Mouse (Mus musculus) MEL (cell line): ENCODE data around the gene Stkld1. TPM values are rescaled to one million over a fixed set of nuclear protein-coding genes. Genes with fewer than 3 reads are reported as not detected.

Experiments
- DNase-seq: peaks from one replicate; pipeline ENCODE4 v3.0.0; 2011; ENCODE audit warnings: low read depth, low spot score
- H3K27ac ChIP-seq: 2 replicates; pipeline ENCODE4 v1.5.1; 2012; ENCODE audit warnings: low read depth, mild to moderate bottlenecking, control low read depth, low read length, moderate library complexity; ENCODE audit not compliant: control insufficient read depth
- H3K27me3 ChIP-seq, 2 experiments: fragments of 150-350 bp in 1 of 2; sonication (generic) in 1 of 2; 2 replicates each; pipeline ENCODE4 v1.6.1; 2012; ENCODE audit warnings: low read length in 2 of 2, mild to moderate bottlenecking in 2 of 2, improper control_type of control experiment in 1 of 2, moderate library complexity in 1 of 2; ENCODE audit not compliant: insufficient read depth in 2 of 2, control insufficient read depth in 1 of 2
- H3K36me3 ChIP-seq, 2 experiments: 2 replicates each; pipeline ENCODE4 v1.6.1; 2012 to 2014; ENCODE audit warnings: low read length in 2 of 2, improper control_type of control experiment in 1 of 2, inconsistent platforms in 1 of 2, mild to moderate bottlenecking in 1 of 2; ENCODE audit not compliant: insufficient read depth in 2 of 2, control insufficient read depth in 1 of 2
- H3K4me1 ChIP-seq, 2 experiments: fragments of 150-350 bp in 1 of 2; sonication (generic) in 1 of 2; 2 replicates each; pipeline ENCODE4 v1.6.1; 2012; ENCODE audit warnings: low read length in 2 of 2, improper control_type of control experiment in 1 of 2, mild to moderate bottlenecking in 1 of 2; ENCODE audit not compliant: insufficient read depth in 2 of 2, control insufficient read depth in 1 of 2
- H3K4me3 ChIP-seq, 2 experiments: fragments of 150-350 bp in 1 of 2; sonication (generic) in 1 of 2; 2 replicates each; pipeline ENCODE4 v1.5.1; 2012; ENCODE audit warnings: low read depth in 2 of 2, low read length in 2 of 2, mild to moderate bottlenecking in 2 of 2, moderate library complexity in 2 of 2, control low read depth in 1 of 2, improper control_type of control experiment in 1 of 2; ENCODE audit not compliant: control insufficient read depth in 1 of 2, insufficient read depth in 1 of 2
- H3K79me2 ChIP-seq: 2 replicates; pipeline ENCODE4 v1.6.1; 2012; ENCODE audit warnings: mild to moderate bottlenecking, low read length, moderate library complexity; ENCODE audit not compliant: control insufficient read depth, poor library complexity, insufficient read depth
- H3K9ac ChIP-seq: 2 replicates; pipeline ENCODE4 v1.6.1; 2012; ENCODE audit warnings: low read depth, mild to moderate bottlenecking, control low read depth, low read length, moderate library complexity; ENCODE audit not compliant: control insufficient read depth, poor library complexity, severe bottlenecking
- H3K9me3 ChIP-seq: fragments of 150-350 bp; sonication (generic); replicated peaks from 2 replicates; pipeline ENCODE4 v1.6.1; 2012; ENCODE audit warnings: mild to moderate bottlenecking, low read length, improper control_type of control experiment, moderate library complexity; ENCODE audit not compliant: insufficient read depth
- CHD1 ChIP-seq: IDR thresholded peaks from 2 replicates; pipeline ENCODE4 v1.6.1; 2012; ENCODE audit warnings: low read depth, mild to moderate bottlenecking, inconsistent platforms, low read length, improper control_type of control experiment
- CHD2 ChIP-seq: IDR thresholded peaks from 2 replicates; pipeline ENCODE4 v1.6.1; 2011; ENCODE audit warnings: low read length, improper control_type of control experiment
- CTCF ChIP-seq, 3 experiments: IDR thresholded peaks in 2 of 3; conservative IDR thresholded peaks in 1 of 3; 2 replicates each; pipeline ENCODE4 v1.5.1; 2011 to 2012; ENCODE audit warnings: low read length in 3 of 3, low read depth in 2 of 3, mild to moderate bottlenecking in 2 of 3, improper control_type of control experiment in 1 of 3, inconsistent platforms in 1 of 3, mixed read lengths in 1 of 3, moderate library complexity in 1 of 3; ENCODE audit not compliant: control insufficient read depth in 1 of 3, insufficient read depth in 1 of 3, poor library complexity in 1 of 3, severe bottlenecking in 1 of 3
- E2F4 ChIP-seq: IDR thresholded peaks from 2 replicates; pipeline ENCODE4 v1.6.1; 2011; ENCODE audit warnings: low read depth, low read length, improper control_type of control experiment, borderline replicate concordance
- EP300 ChIP-seq, 2 experiments: IDR thresholded peaks; 2 replicates each; pipeline ENCODE4 v1.6.1; 2011; ENCODE audit warnings: improper control_type of control experiment in 2 of 2, low read length in 2 of 2, low read depth in 1 of 2, mild to moderate bottlenecking in 1 of 2
- HCFC1 ChIP-seq: IDR thresholded peaks from 2 replicates; pipeline ENCODE4 v1.6.1; 2012; ENCODE audit warnings: low read depth, mild to moderate bottlenecking, inconsistent platforms, low read length, improper control_type of control experiment, moderate library complexity
- JUND ChIP-seq: IDR thresholded peaks from 2 replicates; pipeline ENCODE4 v1.6.1; 2011; ENCODE audit warnings: low read depth, mild to moderate bottlenecking, improper control_type of control experiment, low read length
- MAX ChIP-seq: IDR thresholded peaks from 2 replicates; pipeline ENCODE4 v1.6.1; 2011; ENCODE audit warnings: low read length, improper control_type of control experiment
- MAZ ChIP-seq: IDR thresholded peaks from 2 replicates; pipeline ENCODE4 v1.6.1; 2012; ENCODE audit warnings: low read depth, mild to moderate bottlenecking, inconsistent platforms, low read length, improper control_type of control experiment
- MYC ChIP-seq: IDR thresholded peaks from 2 replicates; pipeline ENCODE4 v1.6.1; 2011; ENCODE audit warnings: low read depth, mild to moderate bottlenecking, low read length, improper control_type of control experiment, moderate library complexity
- NELFE ChIP-seq: IDR thresholded peaks from 2 replicates; pipeline ENCODE4 v1.6.1; 2011; ENCODE audit warnings: low read depth, low read length, improper control_type of control experiment
- NRF1 ChIP-seq: IDR thresholded peaks from 2 replicates; pipeline ENCODE4 v1.6.1; 2014; ENCODE audit warnings: low read depth, mild to moderate bottlenecking, inconsistent platforms, low read length, improper control_type of control experiment, moderate library complexity; ENCODE audit not compliant: poor library complexity, insufficient read depth, severe bottlenecking
- POLR2A ChIP-seq, 2 experiments: IDR thresholded peaks; 2 replicates each; pipeline ENCODE4 v1.6.1; 2011 to 2012; ENCODE audit warnings: low read length in 2 of 2, mild to moderate bottlenecking in 2 of 2, control low read depth in 1 of 2, improper control_type of control experiment in 1 of 2, low read depth in 1 of 2, moderate library complexity in 1 of 2; ENCODE audit not compliant: control insufficient read depth in 1 of 2, insufficient read depth in 1 of 2, poor library complexity in 1 of 2
- POLR2AphosphoS2 ChIP-seq: IDR thresholded peaks from 2 replicates; pipeline ENCODE4 v1.6.1; 2011; ENCODE audit warnings: low read length, improper control_type of control experiment
- POLR2AphosphoS5 ChIP-seq: IDR thresholded peaks from 2 replicates; pipeline ENCODE4 v1.6.1; 2012; ENCODE audit warnings: low read depth, borderline replicate concordance, mild to moderate bottlenecking, inconsistent platforms, low read length, moderate library complexity, mixed read lengths
- RCOR1 ChIP-seq: IDR thresholded peaks from 2 replicates; pipeline ENCODE4 v1.6.1; 2012; ENCODE audit warnings: low read depth, mild to moderate bottlenecking, inconsistent platforms, low read length, improper control_type of control experiment
- SIN3A ChIP-seq: IDR thresholded peaks from 2 replicates; pipeline ENCODE4 v1.6.1; 2012; ENCODE audit warnings: low read length, improper control_type of control experiment, inconsistent platforms
- TBP ChIP-seq: IDR thresholded peaks from 2 replicates; pipeline ENCODE4 v1.8.0; 2011; ENCODE audit warnings: low read depth, low read length, improper control_type of control experiment
- TCF12 ChIP-seq: IDR thresholded peaks from 2 replicates; pipeline ENCODE4 v1.6.1; 2014; ENCODE audit warnings: low read depth, mild to moderate bottlenecking, inconsistent platforms, low read length, improper control_type of control experiment, moderate library complexity
- USF1 ChIP-seq: IDR thresholded peaks from 2 replicates; pipeline ENCODE4 v1.6.1; 2014; ENCODE audit warnings: low read depth, mild to moderate bottlenecking, inconsistent platforms, low read length, improper control_type of control experiment, moderate library complexity
- USF2 ChIP-seq, 2 experiments: IDR thresholded peaks; 2 replicates each; pipeline ENCODE4 v1.6.1; 2011 to 2012; ENCODE audit warnings: improper control_type of control experiment in 2 of 2, low read length in 2 of 2, borderline replicate concordance in 1 of 2, inconsistent platforms in 1 of 2, low read depth in 1 of 2, mild to moderate bottlenecking in 1 of 2; ENCODE audit not compliant: insufficient read depth in 1 of 2
- polyA plus RNA-seq, 2 experiments: library from polyadenylated mRNA; stranded (reverse) in 1 of 2; unstranded in 1 of 2; fragments of >175 nt in 1 of 2; fragments of >200 nt in 1 of 2; gene quantifications; 2 replicates each; pipeline versions ENCODE4 v1.2.1 to v1.2.4; 2012; ENCODE audit warnings: low replicate concordance in 2 of 2, low read depth in 1 of 2; ENCODE audit not compliant: insufficient read length in 2 of 2, insufficient read depth in 1 of 2, missing spikeins in 1 of 2
- total RNA-seq: library from RNA; depleted of rRNA; stranded (reverse); fragments of 300-350 nt; gene quantifications from 2 replicates; pipeline ENCODE4 v1.2.3, GENCODE M21; 2012

Gene Stkld1
- total and polyA plus RNA-seq, 3 experiments, result 0.25 TPM; not detected in 2

- peaks cover 0 to 4% of the 10 kb centered on the region in 2 experiments; a peak in 1 of 4 replicates for H3K4me1 ChIP-seq
- H3K27ac ChIP-seq, result peak overlapping the region; percentile 91
- H3K79me2 ChIP-seq, result peaks cover 51% of the 10 kb centered on the region
- no peaks in the 10 kb centered on the region for H3K27me3 ChIP-seq
- H3K36me3 ChIP-seq, result peaks cover 1 to 10% of the 10 kb centered on the region in 2 experiments
- TF ChIP-seq RCOR1, result 0 out of 2 replicates have a peak, but pooled peaks have one; percentile 22
- TF ChIP-seq TCF12, result no peak
- TF ChIP-seq EP300 (IDR thresholded peaks at IDR 0.05; ENCODE audit: low read depth in 1 of 2, low read length in 2 of 2), result no peak; a peak in 1 of 4 replicates
- no peak for TF ChIP-seq E2F4
- TF ChIP-seq MYC, result 0 out of 2 replicates have a peak, but pooled peaks have one; percentile 10
- no peak for TF ChIP-seq USF2 (IDR thresholded peaks at IDR 0.05; ENCODE audit: borderline replicate concordance in 1 of 2, insufficient read depth in 1 of 2, low read depth in 1 of 2, low read length in 2 of 2)
- no peak for TF ChIP-seq CHD1
- TF ChIP-seq USF1, result no peak
- TF ChIP-seq MAX, result 0 out of 2 replicates have a peak, but pooled peaks have one; percentile 53
- no peak for TF ChIP-seq SIN3A
- TF ChIP-seq POLR2AphosphoS2, result no peak; the same call in 1 of the 2 replicates
- no peak for TF ChIP-seq CHD2
- TF ChIP-seq TBP, result no peak
- no peak for TF ChIP-seq POLR2A (IDR thresholded peaks at IDR 0.05; ENCODE audit: control insufficient read depth in 1 of 2, insufficient read depth in 1 of 2, low read depth in 1 of 2, low read length in 2 of 2, poor library complexity in 1 of 2)
- no peak for TF ChIP-seq POLR2AphosphoS5
- no peak for TF ChIP-seq JUND
- TF ChIP-seq NRF1, result no peak
- TF ChIP-seq HCFC1, result no peak
- TF ChIP-seq NELFE, result no peak; the same call in 1 of the 2 replicates
- TF ChIP-seq CTCF (IDR thresholded peaks at IDR 0.05 in 2 of 3, conservative IDR thresholded peaks at IDR 0.05 in 1 of 3; ENCODE audit: control insufficient read depth in 1 of 3, insufficient read depth in 1 of 3, low read depth in 2 of 3, low read length in 3 of 3, poor library complexity in 1 of 3, severe bottlenecking in 1 of 3), result no peak
- peak overlapping the region; percentile 74 to 82 for H3K4me3 ChIP-seq
- H3K9me3 ChIP-seq, result no peaks in the 10 kb centered on the region
- peak; percentile 70 for DNase-seq
- H3K9ac ChIP-seq, result peak overlapping the region; percentile 79
Measured at GRCm38 (mm10) chr2:26903311-26903710, 30.5 kb upstream of the Stkld1 start.

GRCm38 (mm10) chr2:26905936-26906335, 27.9 kb upstream of the Stkld1 start:
- no peak for TF ChIP-seq MAZ
- H3K36me3 ChIP-seq, result peaks cover 0 to 13% of the 10 kb centered on the region in 2 experiments; a peak in 2 of 4 replicates
- no peak overlapping the region for H3K9ac ChIP-seq
- H3K27ac ChIP-seq, result no peak overlapping the region
- peaks cover 2 to 11% of the 10 kb centered on the region in 2 experiments; a peak in 3 of 4 replicates for H3K4me1 ChIP-seq
- no peak for DNase-seq
- H3K9me3 ChIP-seq, result no peaks in the 10 kb centered on the region
- no peaks in the 10 kb centered on the region for H3K27me3 ChIP-seq
- H3K79me2 ChIP-seq, result peaks cover 57% of the 10 kb centered on the region
- no peak overlapping the region for H3K4me3 ChIP-seq
